Mouse (Mus musculus): ENCODE results near the gene Atp8b5. TPM values are rescaled to one million over a fixed set of nuclear protein-coding genes. Genes with fewer than 3 reads are reported as not detected.

Atp8b5 gene
- polyA plus RNA-seq, 1 experiment from 2014 or later = 0.14 TPM

DNA sequence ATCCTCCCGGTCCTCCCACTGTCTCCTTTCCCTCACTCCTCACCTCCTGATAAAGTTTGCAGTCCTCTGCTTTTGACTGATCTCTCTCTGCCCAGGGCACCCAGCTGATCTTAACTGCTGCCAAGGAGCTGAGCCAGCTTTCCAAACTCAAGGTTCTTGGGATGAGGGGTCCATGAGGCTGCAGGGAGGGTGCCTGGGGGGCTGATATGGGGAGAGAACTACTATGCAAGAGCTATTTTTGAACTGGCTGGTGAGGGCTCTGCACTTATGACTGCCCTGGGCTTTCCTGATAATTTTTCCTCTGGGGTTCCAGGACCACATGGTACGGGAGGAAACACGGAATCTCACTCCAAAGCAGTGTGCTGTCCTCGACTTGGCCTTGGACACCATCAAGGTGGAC, 8.4 kb upstream of the Atp8b5 start:
- no peak overlapping the region for H3K9ac ChIP-seq (replicated peaks; ENCODE audit: low read depth)
- ATAC-seq = no peak
- H3K36me3 ChIP-seq (ENCODE audit: insufficient read depth, low read length) = no peaks in the 10 kb centered on the region
- no peak overlapping the region for H3K4me3 ChIP-seq (ENCODE audit: low read depth, low read length)
- no peak overlapping the region for H3K4me2 ChIP-seq (replicated peaks; ENCODE audit: low read depth, low read length)
- no peaks in the 10 kb centered on the region for H3K4me1 ChIP-seq (ENCODE audit: insufficient read depth, low read depth, low read length)
- TF ChIP-seq CTCF (IDR thresholded peaks at IDR 0.05) (no peak), EP300 (IDR thresholded peaks at IDR 0.05) (no peak)
- 81% methylated on average over 4 of the region's 4 CpGs for WGBS
- H3K9me3 ChIP-seq (ENCODE audit: low read length) = no peaks in the 10 kb centered on the region
- H3K27ac ChIP-seq (ENCODE audit: low read length) = no peak overlapping the region
- no peaks in the 10 kb centered on the region for H3K27me3 ChIP-seq (replicated peaks; ENCODE audit: insufficient read depth, low read length)
- no peak for DNase-seq (ENCODE audit: low spot score)

DNA sequence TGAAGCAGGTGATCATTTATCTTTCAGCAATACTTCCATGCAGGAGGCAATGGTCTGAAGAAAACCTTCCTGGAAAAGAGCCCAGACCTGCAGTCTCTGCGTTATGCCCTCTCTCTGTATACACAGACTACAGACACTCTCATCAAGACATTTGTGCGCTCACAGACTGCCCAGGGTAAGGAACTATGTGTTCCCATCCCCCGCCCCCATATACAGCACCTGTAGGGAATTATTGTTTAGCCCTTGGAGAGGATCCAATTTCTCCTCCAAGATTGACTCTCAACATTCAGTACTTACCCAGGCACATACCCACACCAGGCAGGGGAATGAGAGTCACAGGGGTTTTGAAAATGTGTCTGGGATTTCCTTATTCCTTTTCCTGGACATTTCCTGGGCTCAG, 7.5 kb upstream of the Atp8b5 start:
- DNase-seq (ENCODE audit: low spot score) (peak; percentile 11), ATAC-seq (no peak)
- no peak overlapping the region for H3K27ac ChIP-seq (ENCODE audit: low read length)
- no peak overlapping the region for H3K4me2 ChIP-seq (replicated peaks; ENCODE audit: low read depth, low read length)
- no peak overlapping the region for H3K4me3 ChIP-seq (ENCODE audit: low read depth, low read length)
- H3K9ac ChIP-seq (replicated peaks; ENCODE audit: low read depth) = no peak overlapping the region
- no peaks in the 10 kb centered on the region for H3K9me3 ChIP-seq (ENCODE audit: low read length)
- no peaks in the 10 kb centered on the region for H3K36me3 ChIP-seq (ENCODE audit: insufficient read depth, low read length)
- H3K4me1 ChIP-seq (ENCODE audit: insufficient read depth, low read depth, low read length) = no peaks in the 10 kb centered on the region
- no peaks in the 10 kb centered on the region for H3K27me3 ChIP-seq (replicated peaks; ENCODE audit: insufficient read depth, low read length)
- TF ChIP-seq EP300 (IDR thresholded peaks at IDR 0.05) = no peak
- no peak for TF ChIP-seq CTCF (IDR thresholded peaks at IDR 0.05)
- WGBS = 41% methylated on average over 3 of the region's 3 CpGs

DNA sequence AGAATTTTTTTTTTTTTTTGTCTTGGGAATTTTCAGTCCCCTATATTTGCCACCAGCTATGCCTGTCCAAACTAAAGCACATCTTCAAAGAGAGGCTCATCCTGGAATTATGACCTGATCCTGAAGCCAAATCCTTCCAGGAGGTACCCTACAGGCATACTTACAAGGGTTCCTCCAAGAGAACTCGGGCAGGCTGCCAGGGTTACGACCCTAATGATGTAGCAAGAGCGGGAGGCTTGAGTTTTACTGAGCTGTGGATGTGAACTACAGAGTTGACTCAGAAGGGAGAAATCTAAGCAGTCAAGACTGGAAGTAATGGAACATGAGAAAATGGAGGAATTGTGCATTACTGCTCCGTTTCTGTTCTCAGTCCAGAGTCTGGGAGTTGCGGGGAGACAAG, 6.9 kb upstream of the Atp8b5 start:
- Histone ChIP-seq H3K36me3 (ENCODE audit: insufficient read depth, low read length) (no peaks in the 10 kb centered on the region), H3K4me2 (replicated peaks; ENCODE audit: low read depth, low read length) (no peak overlapping the region), H3K4me1 (ENCODE audit: insufficient read depth, low read depth, low read length) (no peaks in the 10 kb centered on the region), H3K9me3 (ENCODE audit: low read length) (no peaks in the 10 kb centered on the region), H3K9ac (replicated peaks; ENCODE audit: low read depth) (no peak overlapping the region), H3K27ac (ENCODE audit: low read length) (no peak overlapping the region), H3K4me3 (ENCODE audit: low read depth, low read length) (no peak overlapping the region), H3K27me3 (replicated peaks; ENCODE audit: insufficient read depth, low read length) (no peaks in the 10 kb centered on the region)
- ATAC-seq (no peak), DNase-seq (ENCODE audit: low spot score) (no peak)
- TF ChIP-seq CTCF (IDR thresholded peaks at IDR 0.05) (no peak), EP300 (IDR thresholded peaks at IDR 0.05) (no peak)
- 42% methylated on average over 5 of the region's 5 CpGs for WGBS

DNA sequence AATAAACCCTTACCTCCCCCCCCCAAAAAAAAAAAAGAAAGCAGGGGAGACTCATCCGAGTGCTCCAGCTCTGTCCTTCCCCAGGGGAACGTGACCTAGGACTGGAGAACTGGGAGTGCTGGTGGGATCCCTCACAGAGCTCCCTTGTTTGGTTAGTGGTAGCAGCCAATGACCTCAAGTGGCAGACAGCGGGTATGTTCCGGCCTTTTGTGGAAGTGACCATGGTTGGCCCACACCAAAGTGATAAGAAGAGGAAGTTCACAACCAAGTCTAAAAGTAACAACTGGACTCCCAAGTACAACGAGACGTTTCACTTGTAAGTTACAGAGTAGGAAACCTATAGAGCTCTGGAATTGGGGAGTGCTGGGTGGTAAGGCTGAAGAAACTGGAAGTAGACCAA, 4.1 kb upstream of the Atp8b5 start:
- Histone ChIP-seq H3K4me2 (replicated peaks; ENCODE audit: low read depth, low read length) (no peak overlapping the region), H3K36me3 (ENCODE audit: insufficient read depth, low read length) (no peaks in the 10 kb centered on the region), H3K27ac (ENCODE audit: low read length) (no peak overlapping the region), H3K4me1 (ENCODE audit: insufficient read depth, low read depth, low read length) (no peaks in the 10 kb centered on the region), H3K4me3 (ENCODE audit: low read depth, low read length) (no peak overlapping the region), H3K9ac (replicated peaks; ENCODE audit: low read depth) (no peak overlapping the region), H3K9me3 (ENCODE audit: low read length) (no peaks in the 10 kb centered on the region), H3K27me3 (replicated peaks; ENCODE audit: insufficient read depth, low read length) (no peaks in the 10 kb centered on the region)
- no peak for TF ChIP-seq CTCF (IDR thresholded peaks at IDR 0.05)
- no peak for TF ChIP-seq EP300 (IDR thresholded peaks at IDR 0.05)
- ATAC-seq = no peak
- peak; percentile 18 for DNase-seq (ENCODE audit: low spot score)
- WGBS = 76% methylated on average over 6 of the region's 6 CpGs

DNA sequence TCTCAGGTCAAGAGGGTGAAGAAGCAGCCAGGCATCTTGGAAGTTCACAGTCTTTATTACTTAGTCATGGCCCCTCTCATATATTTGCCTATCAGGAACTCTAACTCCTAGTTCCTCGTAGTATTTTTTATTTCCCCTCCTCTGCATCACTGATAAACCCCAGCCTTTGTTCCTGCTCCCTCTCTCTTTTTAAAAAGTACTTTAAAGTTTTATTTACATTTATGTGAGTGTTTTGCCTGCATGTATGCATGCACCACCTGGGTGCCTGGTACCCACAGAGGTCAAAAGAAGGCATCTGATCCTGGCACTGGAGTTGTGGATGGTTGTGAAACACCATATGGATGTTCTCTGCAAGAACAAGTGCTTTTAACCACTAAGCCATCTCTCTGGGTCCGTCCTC, 813 bp upstream of the Atp8b5 start:
- no peak for TF ChIP-seq CTCF (IDR thresholded peaks at IDR 0.05)
- TF ChIP-seq EP300 (IDR thresholded peaks at IDR 0.05) = no peak
- no peak for ATAC-seq
- no peak overlapping the region for H3K9ac ChIP-seq (replicated peaks; ENCODE audit: low read depth)
- no peaks in the 10 kb centered on the region for H3K36me3 ChIP-seq (ENCODE audit: insufficient read depth, low read length)
- no peak overlapping the region for H3K27ac ChIP-seq (ENCODE audit: low read length)
- no peak overlapping the region for H3K4me3 ChIP-seq (ENCODE audit: low read depth, low read length)
- H3K4me2 ChIP-seq (replicated peaks; ENCODE audit: low read depth, low read length) = no peak overlapping the region
- no peaks in the 10 kb centered on the region for H3K4me1 ChIP-seq (ENCODE audit: insufficient read depth, low read depth, low read length)
- DNase-seq (ENCODE audit: low spot score) = no peak
- H3K9me3 ChIP-seq (ENCODE audit: low read length) = no peaks in the 10 kb centered on the region
- WGBS = 40% methylated on average over 2 of the region's 2 CpGs
- no peaks in the 10 kb centered on the region for H3K27me3 ChIP-seq (replicated peaks; ENCODE audit: insufficient read depth, low read length)

DNA sequence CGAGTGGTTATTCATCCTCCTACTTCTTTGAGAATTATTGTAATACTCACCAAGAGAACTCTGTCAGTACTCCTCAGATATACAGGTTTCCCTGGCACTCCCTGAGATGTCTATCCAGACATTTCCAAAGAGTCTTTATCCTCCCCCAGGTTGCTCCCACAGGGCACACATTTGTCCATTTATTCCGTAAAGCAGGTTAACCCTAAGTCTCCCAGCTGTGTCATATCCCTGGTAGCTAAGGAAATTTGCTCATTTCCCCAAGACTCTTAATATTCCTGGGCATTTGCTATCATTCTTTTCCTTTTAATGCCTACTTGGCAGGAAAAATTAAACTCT, 332 bp downstream of the Atp8b5 start:
- Histone ChIP-seq H3K9ac (replicated peaks; ENCODE audit: low read depth) (no peak overlapping the region), H3K4me1 (ENCODE audit: insufficient read depth, low read depth, low read length) (no peaks in the 10 kb centered on the region), H3K27me3 (replicated peaks; ENCODE audit: insufficient read depth, low read length) (no peaks in the 10 kb centered on the region), H3K27ac (ENCODE audit: low read length) (no peak overlapping the region), H3K4me2 (replicated peaks; ENCODE audit: low read depth, low read length) (peak overlapping the region; percentile 52), H3K9me3 (ENCODE audit: low read length) (no peaks in the 10 kb centered on the region), H3K36me3 (ENCODE audit: insufficient read depth, low read length) (no peaks in the 10 kb centered on the region), H3K4me3 (ENCODE audit: low read depth, low read length) (no peak overlapping the region)
- WGBS = 10% methylated on average over 2 of the region's 2 CpGs
- DNase-seq (ENCODE audit: low spot score) = no peak
- ATAC-seq = no peak
- TF ChIP-seq EP300 (IDR thresholded peaks at IDR 0.05) (no peak), CTCF (IDR thresholded peaks at IDR 0.05) (no peak)

DNA sequence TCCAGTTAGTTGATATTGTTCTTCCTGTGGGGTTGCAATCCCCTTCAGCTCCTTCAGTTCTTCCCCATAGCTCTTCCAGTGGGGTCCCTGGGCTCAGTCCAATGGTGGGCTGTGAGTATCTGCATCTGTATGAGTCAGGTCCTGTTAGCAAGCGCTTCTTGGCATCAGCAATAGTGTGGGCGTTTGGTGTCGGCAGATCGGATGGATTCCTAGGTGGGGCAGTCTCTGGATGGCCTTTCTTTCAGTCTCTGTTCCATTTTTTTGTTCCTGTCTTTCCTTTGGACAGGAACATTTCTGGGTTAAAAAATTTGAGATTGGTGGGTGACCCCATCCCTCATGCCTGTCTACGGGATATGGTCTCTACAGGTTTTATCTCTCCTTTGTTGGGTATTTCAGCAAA, 18.5 kb downstream of the Atp8b5 start:
- H3K9me3 ChIP-seq (ENCODE audit: low read length) = no peaks in the 10 kb centered on the region
- DNase-seq (ENCODE audit: low spot score) (no peak), ATAC-seq (no peak)
- H3K9ac ChIP-seq (replicated peaks; ENCODE audit: low read depth) = no peak overlapping the region
- no peaks in the 10 kb centered on the region for H3K4me1 ChIP-seq (ENCODE audit: insufficient read depth, low read depth, low read length)
- TF ChIP-seq EP300 (IDR thresholded peaks at IDR 0.05) (no peak), CTCF (IDR thresholded peaks at IDR 0.05) (no peak)
- H3K36me3 ChIP-seq (ENCODE audit: insufficient read depth, low read length) = no peaks in the 10 kb centered on the region
- 81% methylated on average over 5 of the region's 5 CpGs for WGBS
- H3K27me3 ChIP-seq (replicated peaks; ENCODE audit: insufficient read depth, low read length) = no peaks in the 10 kb centered on the region
- H3K27ac ChIP-seq (ENCODE audit: low read length) = no peak overlapping the region
- no peak overlapping the region for H3K4me3 ChIP-seq (ENCODE audit: low read depth, low read length)
- no peak overlapping the region for H3K4me2 ChIP-seq (replicated peaks; ENCODE audit: low read depth, low read length)
